Mouse (Mus musculus): ENCODE measurements around the gene Mogat2. TPM values are rescaled to one million over a fixed set of nuclear protein-coding genes. Genes with fewer than 3 reads are reported as not detected.

The Mogat2 gene
- polyA plus RNA-seq, 1 experiment = not detected

DNA sequence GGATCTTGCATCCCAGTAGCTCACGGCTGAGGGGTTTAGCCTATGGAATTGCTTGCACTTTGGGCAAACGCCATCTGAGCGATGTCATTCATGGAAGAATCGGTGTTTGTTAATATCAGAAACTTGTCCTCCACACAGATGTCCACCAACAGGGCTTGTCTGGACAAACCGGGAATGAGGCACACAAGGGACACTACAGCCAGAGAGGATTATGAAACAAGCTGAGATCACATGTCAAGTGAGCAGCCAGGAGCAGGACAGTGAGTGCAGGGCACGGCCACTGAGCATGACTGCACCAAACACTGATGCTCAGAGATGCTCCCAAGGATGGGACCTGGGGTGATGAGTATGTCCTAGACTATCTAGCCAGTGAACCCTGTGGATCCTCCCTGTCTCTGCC, 13.0 kb downstream of the Mogat2 start:
- 72% methylated on average over 6 of the region's 6 CpGs for WGBS
- Histone ChIP-seq H3K4me1 (ENCODE audit: control insufficient read depth, insufficient read depth, low read length) (no peaks in the 10 kb centered on the region), H3K4me3 (replicated peaks; ENCODE audit: insufficient read depth, low read depth, low read length) (no peak overlapping the region), H3K27me3 (ENCODE audit: control insufficient read depth, insufficient read depth, low read length) (no peaks in the 10 kb centered on the region), H3K27ac (ENCODE audit: insufficient read depth, low read length) (no peak overlapping the region)
- DNase-seq = no peak
- no peak for TF ChIP-seq CTCF (IDR thresholded peaks at IDR 0.05; ENCODE audit: borderline replicate concordance, insufficient read depth, low read depth, low read length)
- TF ChIP-seq POLR2A (IDR thresholded peaks at IDR 0.05; ENCODE audit: borderline replicate concordance, insufficient read depth, low read length) = no peak

DNA sequence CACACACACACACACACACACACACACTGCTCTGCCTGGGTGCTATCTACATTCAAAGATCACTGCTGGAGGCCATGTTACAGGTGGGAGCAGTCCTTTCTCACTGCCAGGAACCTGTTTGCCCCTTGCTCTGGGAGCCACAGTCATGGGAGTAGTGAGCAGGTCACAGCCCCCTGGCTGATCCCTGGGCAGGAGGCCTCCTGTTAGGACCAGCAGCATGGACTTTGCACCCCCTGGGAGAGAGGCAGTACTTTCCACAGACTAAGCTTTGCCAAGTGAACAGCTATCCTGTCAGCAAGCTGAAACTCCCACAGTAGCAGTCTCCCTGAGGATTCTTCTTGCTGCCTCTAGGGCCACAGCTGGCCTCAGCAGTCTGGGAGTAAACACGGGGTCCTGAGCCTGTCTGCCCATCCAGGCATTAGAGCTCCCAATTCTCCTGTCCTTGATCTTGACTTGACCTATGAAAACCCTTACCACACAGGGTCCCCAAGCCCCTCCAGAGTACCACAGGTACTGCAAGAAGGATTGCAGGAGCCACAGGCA, 13.7 kb downstream of the Mogat2 start:
- DNase-seq = no peak
- TF ChIP-seq CTCF (IDR thresholded peaks at IDR 0.05; ENCODE audit: borderline replicate concordance, insufficient read depth, low read depth, low read length) (no peak), POLR2A (IDR thresholded peaks at IDR 0.05; ENCODE audit: borderline replicate concordance, insufficient read depth, low read length) (no peak)
- Histone ChIP-seq H3K27ac (ENCODE audit: insufficient read depth, low read length) (no peak overlapping the region), H3K4me3 (replicated peaks; ENCODE audit: insufficient read depth, low read depth, low read length) (no peak overlapping the region), H3K27me3 (ENCODE audit: control insufficient read depth, insufficient read depth, low read length) (no peaks in the 10 kb centered on the region), H3K4me1 (ENCODE audit: control insufficient read depth, insufficient read depth, low read length) (no peaks in the 10 kb centered on the region)
- WGBS = 35% methylated on average over 1 of the region's 1 CpGs

DNA sequence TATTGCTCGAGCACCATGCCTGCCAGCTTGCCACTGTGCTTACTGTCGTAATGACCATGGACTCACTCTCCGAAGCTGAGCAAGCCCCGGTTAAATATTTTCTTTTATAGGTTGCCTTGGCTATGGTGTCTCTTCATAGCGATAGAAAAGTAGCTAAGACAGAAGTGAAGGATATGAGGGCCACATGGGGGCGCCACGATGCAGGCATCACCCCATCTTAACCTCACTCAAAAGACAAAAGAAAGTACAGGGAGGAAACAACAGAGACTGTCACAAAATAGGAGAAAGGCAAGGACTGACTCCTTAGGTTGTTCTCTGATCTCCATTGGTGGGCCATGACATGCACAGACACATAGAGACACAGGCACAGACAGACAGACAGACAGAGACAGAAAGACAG, 14.2 kb downstream of the Mogat2 start:
- 49% methylated on average over 7 of the region's 7 CpGs for WGBS
- H3K4me1 ChIP-seq (ENCODE audit: control insufficient read depth, insufficient read depth, low read length) = no peaks in the 10 kb centered on the region
- no peak overlapping the region for H3K27ac ChIP-seq (ENCODE audit: insufficient read depth, low read length)
- DNase-seq = no peak
- H3K4me3 ChIP-seq (replicated peaks; ENCODE audit: insufficient read depth, low read depth, low read length) = no peak overlapping the region
- no peaks in the 10 kb centered on the region for H3K27me3 ChIP-seq (ENCODE audit: control insufficient read depth, insufficient read depth, low read length)
- TF ChIP-seq CTCF (IDR thresholded peaks at IDR 0.05; ENCODE audit: borderline replicate concordance, insufficient read depth, low read depth, low read length) = peak; percentile 24; the same call in 1 of the 2 replicates
- no peak for TF ChIP-seq POLR2A (IDR thresholded peaks at IDR 0.05; ENCODE audit: borderline replicate concordance, insufficient read depth, low read length)

DNA sequence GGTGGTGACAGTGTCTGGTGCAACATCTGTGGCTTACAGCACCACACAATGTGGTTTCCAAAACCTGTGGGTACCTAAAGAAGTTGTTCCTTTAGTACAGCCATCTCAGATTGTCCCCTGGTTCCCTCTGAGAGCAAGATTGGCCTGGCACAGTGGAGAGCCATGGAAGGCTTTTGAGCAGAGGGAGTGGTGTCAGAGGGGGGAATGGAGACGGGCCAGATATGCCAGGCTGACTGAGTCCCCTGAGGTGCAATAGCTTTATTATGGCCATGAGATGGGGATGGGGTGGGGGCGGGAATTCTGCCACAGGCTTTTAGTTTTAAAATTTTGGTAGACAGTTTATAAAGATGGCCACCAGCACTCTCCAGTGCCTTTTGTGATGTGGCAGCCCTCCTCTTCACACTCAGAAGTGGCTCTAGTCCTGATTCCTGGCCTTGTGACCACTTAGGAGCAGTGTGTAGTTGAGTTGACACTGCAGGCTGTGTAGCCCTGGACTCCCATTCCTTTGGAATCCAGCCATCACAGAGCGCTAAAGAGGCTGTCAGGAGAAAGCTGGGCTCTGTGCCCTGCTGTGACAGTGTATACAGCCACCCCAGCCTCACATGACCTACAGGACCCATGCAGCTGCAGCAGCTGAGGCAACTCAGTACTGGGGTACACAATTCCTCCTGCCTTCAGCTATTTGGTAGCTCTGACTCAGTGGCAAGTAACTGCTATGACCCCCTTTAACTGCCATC, 20.9 kb downstream of the Mogat2 start:
- Histone ChIP-seq H3K27me3 (ENCODE audit: control insufficient read depth, insufficient read depth, low read length) (no peaks in the 10 kb centered on the region), H3K4me3 (replicated peaks; ENCODE audit: insufficient read depth, low read depth, low read length) (no peak overlapping the region), H3K27ac (ENCODE audit: insufficient read depth, low read length) (no peak overlapping the region), H3K4me1 (ENCODE audit: control insufficient read depth, insufficient read depth, low read length) (no peaks in the 10 kb centered on the region; the same call in 1 of the 2 replicates)
- 38% methylated on average over 3 of the region's 3 CpGs for WGBS
- no peak for TF ChIP-seq CTCF (IDR thresholded peaks at IDR 0.05; ENCODE audit: borderline replicate concordance, insufficient read depth, low read depth, low read length)
- no peak for TF ChIP-seq POLR2A (IDR thresholded peaks at IDR 0.05; ENCODE audit: borderline replicate concordance, insufficient read depth, low read length)
- peak in 1 of 2 experiments; percentile 34 for DNase-seq

DNA sequence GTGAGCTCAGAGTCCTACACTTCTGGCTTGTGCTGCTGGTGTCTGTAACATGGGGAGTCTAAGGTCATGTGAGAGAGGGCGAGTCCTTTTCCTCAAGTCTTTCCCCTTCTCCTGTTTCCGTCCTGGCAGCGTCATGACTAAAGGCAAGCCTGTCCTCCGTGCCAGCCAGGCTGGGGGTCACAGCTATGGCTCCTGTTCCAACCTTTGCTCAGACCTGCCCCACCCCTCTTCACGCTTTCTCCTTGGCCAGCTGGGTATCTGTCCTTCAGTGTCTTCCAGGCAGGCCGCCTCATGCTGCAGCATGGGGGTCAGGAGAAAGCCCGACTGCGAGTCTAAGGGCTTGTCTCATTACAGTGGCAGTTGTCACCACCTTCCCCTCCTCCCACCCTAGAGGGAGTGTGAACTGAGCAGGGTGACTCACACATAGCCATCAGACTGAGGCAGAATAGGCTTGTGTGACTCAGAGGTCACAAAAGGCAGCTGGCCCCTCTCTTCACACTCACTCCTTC, 23.0 kb downstream of the Mogat2 start:
- 81% methylated on average over 8 of the region's 8 CpGs for WGBS
- DNase-seq = no peak
- TF ChIP-seq CTCF (IDR thresholded peaks at IDR 0.05; ENCODE audit: borderline replicate concordance, insufficient read depth, low read depth, low read length) (no peak), POLR2A (IDR thresholded peaks at IDR 0.05; ENCODE audit: borderline replicate concordance, insufficient read depth, low read length) (no peak)
- no peak overlapping the region for H3K4me3 ChIP-seq (replicated peaks; ENCODE audit: insufficient read depth, low read depth, low read length)
- H3K27me3 ChIP-seq (ENCODE audit: control insufficient read depth, insufficient read depth, low read length) = no peaks in the 10 kb centered on the region
- no peak overlapping the region for H3K27ac ChIP-seq (ENCODE audit: insufficient read depth, low read length)
- no peaks in the 10 kb centered on the region; the same call in 1 of the 2 replicates for H3K4me1 ChIP-seq (ENCODE audit: control insufficient read depth, insufficient read depth, low read length)

DNA sequence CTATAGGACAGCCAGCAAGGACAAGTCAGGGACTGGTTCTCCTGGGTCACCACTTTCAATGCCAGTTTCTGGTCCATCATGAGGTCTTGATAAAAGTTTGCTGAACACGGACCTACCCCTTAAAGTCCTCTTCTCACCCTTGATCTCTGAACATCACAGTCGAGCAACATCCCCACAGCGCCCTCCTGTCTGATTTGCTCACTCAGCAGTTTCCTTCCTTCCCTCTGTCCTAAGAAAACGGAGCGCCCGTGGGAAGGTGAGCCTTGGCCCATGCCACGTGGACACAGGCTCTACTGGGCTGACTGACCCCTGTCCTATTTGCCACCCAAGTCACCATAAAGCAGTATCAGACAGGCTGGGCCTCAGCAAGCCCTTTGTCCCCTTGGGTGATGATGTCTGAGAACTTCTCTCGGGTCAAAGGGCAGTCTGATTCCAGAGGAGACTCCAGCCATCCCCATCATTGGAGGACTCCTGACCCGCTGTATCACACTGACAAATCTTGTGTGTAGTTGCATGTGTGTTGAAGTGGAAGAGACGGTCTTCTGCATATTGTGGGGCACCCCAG, 23.7 kb downstream of the Mogat2 start:
- WGBS = 85% methylated on average over 10 of the region's 10 CpGs

DNA sequence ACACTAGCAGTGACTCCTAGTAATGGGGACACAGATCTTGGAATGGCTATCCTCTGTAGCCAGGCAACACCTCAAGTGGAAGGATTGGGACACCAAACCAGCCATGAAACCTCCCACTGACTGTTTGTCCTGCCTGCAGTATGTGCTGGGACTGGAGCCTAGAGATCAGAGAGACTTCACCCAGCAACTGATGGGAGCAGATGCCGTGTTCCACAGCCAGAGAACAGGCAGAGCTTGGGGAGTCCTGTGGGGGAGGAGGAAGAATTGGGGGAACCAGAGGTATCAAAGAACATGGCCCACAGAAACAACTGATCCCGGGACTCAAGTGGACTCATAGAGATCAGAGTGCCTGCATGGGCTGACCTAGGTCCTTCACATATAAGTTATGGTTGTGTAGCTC, 24.7 kb downstream of the Mogat2 start:
- TF ChIP-seq CTCF (IDR thresholded peaks at IDR 0.05; ENCODE audit: borderline replicate concordance, insufficient read depth, low read depth, low read length) (no peak), POLR2A (IDR thresholded peaks at IDR 0.05; ENCODE audit: borderline replicate concordance, insufficient read depth, low read length) (no peak)
- no peaks in the 10 kb centered on the region for H3K27me3 ChIP-seq (ENCODE audit: control insufficient read depth, insufficient read depth, low read length)
- no peaks in the 10 kb centered on the region; the same call in 1 of the 2 replicates for H3K4me1 ChIP-seq (ENCODE audit: control insufficient read depth, insufficient read depth, low read length)
- 44% methylated on average over 2 of the region's 2 CpGs for WGBS
- H3K27ac ChIP-seq (ENCODE audit: insufficient read depth, low read length) = no peak overlapping the region
- H3K4me3 ChIP-seq (replicated peaks; ENCODE audit: insufficient read depth, low read depth, low read length) = no peak overlapping the region
- no peak for DNase-seq

More for the DNA sequence above, 23.7 kb downstream of the Mogat2 start:
- Histone ChIP-seq H3K27me3 (ENCODE audit: control insufficient read depth, insufficient read depth, low read length) (no peaks in the 10 kb centered on the region), H3K4me3 (replicated peaks; ENCODE audit: insufficient read depth, low read depth, low read length) (no peak overlapping the region), H3K4me1 (ENCODE audit: control insufficient read depth, insufficient read depth, low read length) (no peaks in the 10 kb centered on the region; the same call in 1 of the 2 replicates), H3K27ac (ENCODE audit: insufficient read depth, low read length) (no peak overlapping the region)
- TF ChIP-seq POLR2A (IDR thresholded peaks at IDR 0.05; ENCODE audit: borderline replicate concordance, insufficient read depth, low read length) = no peak
- no peak for DNase-seq
